Mouse (Mus musculus) midbrain, embryonic 14.5 days (tissue): ENCODE data around the gene Opn1sw. TPM values are rescaled to one million over a fixed set of nuclear protein-coding genes. Genes with fewer than 3 reads are reported as not detected.

ENCODE experiments used
- ATAC-seq: fragments of 200-750 bp; cut with Nextera tagmentation; 2 replicates; pipeline ENCODE4 v1.8.0; 2017; ENCODE audit warnings: moderate number of reproducible peaks, moderate library complexity; ENCODE audit not compliant: low FRiP score, low TSS enrichment
- DNase-seq: peaks from one replicate; pipeline ENCODE4 v3.0.0-alpha.2; 2015
- H3K27ac ChIP-seq: fragments of 300-500 bp; sonication (generic); replicated peaks from 2 replicates; pipeline ENCODE4 v1.5.1; 2014; ENCODE audit warnings: mild to moderate bottlenecking, low read depth, low read length, moderate library complexity
- H3K27me3 ChIP-seq: fragments of 300-500 bp; sonication (generic); 2 replicates; pipeline ENCODE4 v1.6.1; 2014; ENCODE audit warnings: low read length, control low read depth, mixed read lengths; ENCODE audit not compliant: control insufficient read depth, insufficient read depth
- H3K36me3 ChIP-seq: fragments of 300-500 bp; sonication (generic); 2 replicates; pipeline ENCODE4 v1.6.1; 2014; ENCODE audit warnings: low read length, control low read depth; ENCODE audit not compliant: control insufficient read depth, insufficient read depth
- H3K4me1 ChIP-seq: fragments of 300-500 bp; sonication (generic); 2 replicates; pipeline ENCODE4 v1.6.1; 2014; ENCODE audit warnings: mild to moderate bottlenecking, antibody characterized with exemption, low read length, control low read depth; ENCODE audit not compliant: control insufficient read depth, insufficient read depth
- H3K4me2 ChIP-seq: fragments of 300-500 bp; sonication (generic); 2 replicates; pipeline ENCODE4 v1.6.1; 2014; ENCODE audit warnings: mild to moderate bottlenecking, low read length, moderate library complexity
- H3K4me3 ChIP-seq: fragments of 300-500 bp; sonication (generic); replicated peaks from 2 replicates; pipeline ENCODE4 v1.5.1; 2014; ENCODE audit warnings: low read depth, low read length
- H3K9ac ChIP-seq: fragments of 300-500 bp; sonication (generic); replicated peaks from 2 replicates; pipeline ENCODE4 v1.6.1; 2014; ENCODE audit warnings: mild to moderate bottlenecking, low read length, moderate library complexity
- H3K9me3 ChIP-seq: fragments of 300-500 bp; sonication (generic); 2 replicates; pipeline ENCODE4 v1.6.1; 2016; ENCODE audit warnings: low read length, control low read depth, mixed read lengths; ENCODE audit not compliant: control insufficient read depth
- WGBS: fragments of 180-500 bp; shearing (Covaris S2); extraction: QIAGEN DNeasy Blood & Tissue Kit; methylation state at CpG from one replicate; pipeline ENCODE4 v1.1.7; 2014; 5-methylcytosine and 5-hydroxymethylcytosine counted together
- polyA plus RNA-seq: library from polyadenylated mRNA; unstranded; fragments of >200 nt; fragmentation: Nextera tagmentation; extraction: Ambion mirVana; gene quantifications from 2 replicates; pipeline ENCODE4 v1.2.1, GENCODE M21; 2014

Gene Opn1sw
- polyA plus RNA-seq, 1 experiment from 2014 or later, result 0.36 TPM

- no peaks in the 10 kb centered on the region for H3K9me3 ChIP-seq
- DNase-seq (peak; percentile 43), ATAC-seq (no peak)
- H3K36me3 ChIP-seq, result peaks cover 40% of the 10 kb centered on the region
- H3K27ac ChIP-seq, result no peak overlapping the region
- H3K27me3 ChIP-seq, result no peaks in the 10 kb centered on the region
- H3K9ac ChIP-seq, result no peak overlapping the region
- WGBS, result 58% methylated on average over 7 of the region's 7 CpGs
- no peak overlapping the region for H3K4me2 ChIP-seq
- H3K4me3 ChIP-seq, result no peak overlapping the region
- no peaks in the 10 kb centered on the region for H3K4me1 ChIP-seq
Measured at GRCm38 (mm10) chr6:29362246-29363128, 25.8 kb downstream of the Opn1sw start.

- ATAC-seq, result no peak
- H3K4me1 ChIP-seq, result no peaks in the 10 kb centered on the region
- 94% methylated on average over 6 of the region's 6 CpGs for WGBS
Measured at GRCm38 (mm10) chr6:29360211-29360610, 28.1 kb downstream of the Opn1sw start.

GRCm38 (mm10) chr6:29359386-29359785, 28.9 kb downstream of the Opn1sw start:
- Histone ChIP-seq H3K36me3 (peaks cover 28% of the 10 kb centered on the region), H3K27ac (no peak overlapping the region), H3K4me1 (no peaks in the 10 kb centered on the region), H3K9me3 (no peaks in the 10 kb centered on the region), H3K9ac (no peak overlapping the region), H3K27me3 (no peaks in the 10 kb centered on the region), H3K4me2 (no peak overlapping the region), H3K4me3 (no peak overlapping the region)
- 98% methylated on average over 3 of the region's 3 CpGs for WGBS
- ATAC-seq (no peak), DNase-seq (no peak)

More at GRCm38 (mm10) chr6:29360211-29360610, 28.1 kb downstream of the Opn1sw start:
- Histone ChIP-seq H3K9me3 (no peaks in the 10 kb centered on the region), H3K9ac (no peak overlapping the region), H3K4me3 (no peak overlapping the region), H3K27ac (no peak overlapping the region), H3K4me2 (no peak overlapping the region), H3K27me3 (no peaks in the 10 kb centered on the region), H3K36me3 (peaks cover 30% of the 10 kb centered on the region)
- DNase-seq, result no peak

GRCm38 (mm10) chr6:29352816-29353215, 35.5 kb downstream of the Opn1sw start:
- H3K4me2 ChIP-seq, result no peak overlapping the region
- H3K27me3 ChIP-seq, result no peaks in the 10 kb centered on the region
- DNase-seq (no peak), ATAC-seq (no peak)
- WGBS, result 46% methylated on average over 5 of the region's 5 CpGs
- H3K27ac ChIP-seq, result no peak overlapping the region
- H3K9me3 ChIP-seq, result no peaks in the 10 kb centered on the region
- H3K36me3 ChIP-seq, result peaks cover 13% of the 10 kb centered on the region
- no peak overlapping the region for H3K4me3 ChIP-seq
- H3K9ac ChIP-seq, result no peak overlapping the region
- H3K4me1 ChIP-seq, result peaks cover 8% of the 10 kb centered on the region

GRCm38 (mm10) chr6:29351613-29352012, 36.7 kb downstream of the Opn1sw start:
- ATAC-seq (no peak), DNase-seq (peak; percentile 7)
- Histone ChIP-seq H3K27me3 (no peaks in the 10 kb centered on the region), H3K9me3 (no peaks in the 10 kb centered on the region), H3K27ac (no peak overlapping the region), H3K4me3 (no peak overlapping the region), H3K9ac (no peak overlapping the region), H3K4me2 (no peak overlapping the region), H3K36me3 (peaks cover 3% of the 10 kb centered on the region; the same call in 1 of the 2 replicates), H3K4me1 (peaks cover 12% of the 10 kb centered on the region)

- peak overlapping the region; percentile 81 for H3K4me2 ChIP-seq
- H3K27me3 ChIP-seq, result no peaks in the 10 kb centered on the region
- H3K4me3 ChIP-seq, result peak overlapping the region; percentile 75
- H3K9ac ChIP-seq, result peak overlapping the region; percentile 76
- no peaks in the 10 kb centered on the region for H3K36me3 ChIP-seq
- H3K4me1 ChIP-seq, result peaks cover 12% of the 10 kb centered on the region
- peak overlapping the region; percentile 83 for H3K27ac ChIP-seq
- WGBS, result under 1% methylated on average over 15 of the region's 15 CpGs
- no peak for DNase-seq
- H3K9me3 ChIP-seq, result no peaks in the 10 kb centered on the region
- no peak for ATAC-seq
Measured at GRCm38 (mm10) chr6:29348371-29348724, 39.9 kb downstream of the Opn1sw start.

GRCm38 (mm10) chr6:29347665-29348370, 40.5 kb downstream of the Opn1sw start, which contains the start of gene Calu:
TSS of gene Calu (plus strand) at chr6:29348069.
- H3K4me2 ChIP-seq, result peak within 1 kb of the TSS; percentile 81
- WGBS, result under 1% methylated on average over 55 of the region's 55 CpGs
- peak within 1 kb of the TSS; percentile 76 for H3K9ac ChIP-seq
- H3K9me3 ChIP-seq, result no peaks in the 10 kb centered on the region
- H3K27me3 ChIP-seq, result no peaks in the 10 kb centered on the region
- DNase-seq (peak; percentile 100), ATAC-seq (peak; percentile 100)
- H3K27ac ChIP-seq, result peak within 1 kb of the TSS; percentile 83
- no peaks in the 10 kb centered on the region for H3K36me3 ChIP-seq
- H3K4me3 ChIP-seq, result peak within 1 kb of the TSS; percentile 75
- peaks cover 12% of the 10 kb centered on the region for H3K4me1 ChIP-seq

- Histone ChIP-seq H3K27me3 (no peaks in the 10 kb centered on the region), H3K4me3 (peak overlapping the region; percentile 75), H3K27ac (peak overlapping the region; percentile 83), H3K9me3 (no peaks in the 10 kb centered on the region), H3K36me3 (no peaks in the 10 kb centered on the region), H3K4me2 (peak overlapping the region; percentile 80), H3K9ac (peak overlapping the region; percentile 73), H3K4me1 (peaks cover 12% of the 10 kb centered on the region)
- no peak for DNase-seq
- 42% methylated on average over 7 of the region's 7 CpGs for WGBS
- ATAC-seq, result no peak
Measured at GRCm38 (mm10) chr6:29347189-29347588, 41.1 kb downstream of the Opn1sw start.
